ENCODE assay signal across 8 mouse cellular contexts in the genomic region with DNA sequence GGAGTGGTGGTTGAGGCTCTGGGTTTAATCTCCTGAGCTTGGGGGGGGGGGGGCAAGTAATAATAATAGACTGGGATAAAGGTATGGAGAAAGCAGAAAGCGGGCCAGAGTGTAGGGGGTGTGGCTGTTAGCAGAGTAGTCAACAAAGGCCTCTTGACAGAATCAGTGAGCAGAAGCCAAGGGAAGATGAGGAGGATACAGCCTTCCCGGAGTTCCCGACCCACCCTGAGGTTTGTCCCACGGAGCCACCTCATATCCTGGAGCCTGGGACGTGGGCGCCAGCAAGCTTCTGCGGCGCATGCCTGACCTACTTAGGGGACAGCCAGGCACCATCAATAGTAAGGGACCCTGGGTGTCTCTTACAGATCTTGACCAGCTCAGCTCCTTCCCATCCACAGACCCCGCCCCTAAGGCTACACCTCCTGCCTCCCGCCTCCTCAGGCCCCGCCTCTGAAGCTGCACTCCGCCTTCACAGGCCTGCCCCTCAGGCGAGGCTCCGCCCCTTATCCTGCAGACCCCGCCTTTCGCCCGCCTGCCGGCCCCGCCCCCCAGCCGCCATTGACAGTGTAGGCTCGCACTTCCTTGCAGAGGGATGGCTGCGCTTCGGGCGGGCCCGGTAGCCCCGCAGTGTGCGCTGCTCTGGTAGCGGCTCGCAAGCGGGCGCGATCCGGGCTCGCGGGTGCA. TPM values are rescaled to one million over a fixed set of nuclear protein-coding genes. Genes with fewer than 3 reads are reported as not detected.
DNase-seq lines count a peak whose midpoint lies in the region; ATAC-seq and TF ChIP-seq lines count a peak whose summit lies in the region.

A gene (plus strand): TSS at position 561 of the 684 bp plus-strand sequence.

- no peaks in the 10 kb centered on the region for H3K9me3 ChIP-seq in heart, embryonic 12.5 days (replicated peaks)
- H3K9me3 ChIP-seq in kidney, postnatal 0 days (replicated peaks; ENCODE audit: low read length) = no peaks in the 10 kb centered on the region
- H3K9me3 ChIP-seq in liver, embryonic 11.5 days (ENCODE audit: control insufficient read depth, low read length) = no peaks in the 10 kb centered on the region
- no peaks in the 10 kb centered on the region for H3K9me3 ChIP-seq in stomach, embryonic 14.5 days (ENCODE audit: control insufficient read depth, low read depth, low read length)

- H3K4me1 ChIP-seq in heart, embryonic 12.5 days (replicated peaks) = peaks cover 18% of the 10 kb centered on the region
- H3K4me1 ChIP-seq in kidney, postnatal 0 days (replicated peaks; ENCODE audit: insufficient read depth, low read length) = peaks cover 14% of the 10 kb centered on the region; the same call in 1 of the 2 replicates
- H3K4me1 ChIP-seq in liver, embryonic 11.5 days (replicated peaks; ENCODE audit: control insufficient read depth, insufficient read depth, low read length) = peaks cover 30% of the 10 kb centered on the region
- H3K4me1 ChIP-seq in stomach, embryonic 14.5 days (ENCODE audit: control insufficient read depth, insufficient read depth, low read length) = peaks cover 9% of the 10 kb centered on the region; the same call in 1 of the 2 replicates

- peaks cover 5% of the 10 kb centered on the region; the same call in 1 of the 2 replicates for H3K36me3 ChIP-seq in heart, embryonic 12.5 days
- H3K36me3 ChIP-seq in kidney, postnatal 0 days (ENCODE audit: insufficient read depth, low read length) = 0 out of 2 replicates have a peak, but pooled peaks cover 5% of the 10 kb centered on the region
- H3K36me3 ChIP-seq in liver, embryonic 11.5 days (ENCODE audit: control insufficient read depth, insufficient read depth, low read length) = no peaks in the 10 kb centered on the region
- H3K36me3 ChIP-seq in stomach, embryonic 14.5 days (ENCODE audit: control insufficient read depth, insufficient read depth, low read length) = no peaks in the 10 kb centered on the region

- DNase-seq in CD4-positive helper T cell, adult 2 months (ENCODE audit: low read depth, low spot score) = peak; percentile 95
- peak; percentile 82 for DNase-seq in brain, embryonic 18.5 days (ENCODE audit: low read depth, low spot score)
- peak; percentile 99 for DNase-seq in kidney, postnatal 0 days (ENCODE audit: low spot score)
- DNase-seq in liver, embryonic 11.5 days (ENCODE audit: low spot score) = peak; percentile 99
- DNase-seq in naive thymus-derived CD4-positive, alpha-beta T cell, adult 2 months (ENCODE audit: low read depth) = peak; percentile 96

- ATAC-seq in erythroid progenitor cell, adult 5-6 weeks (replicated peaks; ENCODE audit: low FRiP score, poor library complexity, severe bottlenecking) = peak; percentile 91
- peak; percentile 97 for ATAC-seq in heart, embryonic 12.5 days (ENCODE audit: insufficient number of reproducible peaks, low FRiP score)
- ATAC-seq in kidney, postnatal 0 days (replicated peaks; ENCODE audit: low FRiP score, low read depth) = peak; percentile 94
- peak; percentile 98 for ATAC-seq in liver, embryonic 11.5 days (replicated peaks; ENCODE audit: low FRiP score)
- ATAC-seq in stomach, embryonic 14.5 days (ENCODE audit: insufficient number of reproducible peaks, insufficient read depth, low FRiP score, low read depth) = peak; percentile 99

- H3K9ac ChIP-seq in heart, embryonic 12.5 days = peak within 1 kb of the TSS; percentile 85
- peak within 1 kb of the TSS; percentile 83 for H3K9ac ChIP-seq in kidney, postnatal 0 days (ENCODE audit: low read depth, low read length)
- H3K9ac ChIP-seq in liver, embryonic 11.5 days (ENCODE audit: low read depth, low read length) = peak within 1 kb of the TSS; percentile 82
- peak within 1 kb of the TSS; percentile 74 for H3K9ac ChIP-seq in stomach, embryonic 14.5 days (replicated peaks; ENCODE audit: low read depth, low read length)

- H3K27ac ChIP-seq in heart, embryonic 12.5 days (ENCODE audit: poor library complexity, severe bottlenecking) = peak within 1 kb of the TSS; percentile 49
- H3K27ac ChIP-seq in kidney, postnatal 0 days = peak within 1 kb of the TSS; percentile 77
- peak within 1 kb of the TSS; percentile 48; the same call in 1 of the 2 replicates for H3K27ac ChIP-seq in liver, embryonic 11.5 days (ENCODE audit: low read depth, low read length)
- peak within 1 kb of the TSS; percentile 63 for H3K27ac ChIP-seq in stomach, embryonic 14.5 days (ENCODE audit: low read length)

- peaks cover 28% of the 10 kb centered on the region; the same call in 1 of the 2 replicates for H3K27me3 ChIP-seq in heart, embryonic 12.5 days (replicated peaks)
- H3K27me3 ChIP-seq in kidney, postnatal 0 days (ENCODE audit: insufficient read depth, low read length) = no peaks in the 10 kb centered on the region
- no peaks in the 10 kb centered on the region; the same call in 1 of the 2 replicates for H3K27me3 ChIP-seq in liver, embryonic 11.5 days (replicated peaks; ENCODE audit: control insufficient read depth, insufficient read depth, low read length)
- H3K27me3 ChIP-seq in stomach, embryonic 14.5 days (ENCODE audit: control insufficient read depth, insufficient read depth, low read length) = no peaks in the 10 kb centered on the region

- WGBS in heart, embryonic 12.5 days = 1% methylated on average over 35 of the region's 35 CpGs
- under 1% methylated on average over 35 of the region's 35 CpGs for WGBS in kidney, postnatal 0 days
- WGBS in liver, embryonic 11.5 days = 2% methylated on average over 35 of the region's 35 CpGs
- under 1% methylated on average over 35 of the region's 35 CpGs for WGBS in stomach, embryonic 14.5 days

- H3K4me3 ChIP-seq in heart, embryonic 12.5 days = peak within 1 kb of the TSS; percentile 83
- peak within 1 kb of the TSS; percentile 92 for H3K4me3 ChIP-seq in kidney, postnatal 0 days (replicated peaks; ENCODE audit: low read depth, low read length)
- H3K4me3 ChIP-seq in liver, embryonic 11.5 days (ENCODE audit: low read depth, low read length) = peak within 1 kb of the TSS; percentile 85
- H3K4me3 ChIP-seq in stomach, embryonic 14.5 days (ENCODE audit: low read depth, low read length) = peak within 1 kb of the TSS; percentile 78

- TF ChIP-seq CTCF in kidney, postnatal 0 days (IDR thresholded peaks at IDR 0.05; ENCODE audit: low read depth) = no peak

- H3K4me2 ChIP-seq in heart, embryonic 12.5 days = peak within 1 kb of the TSS; percentile 85
- peak within 1 kb of the TSS; percentile 96 for H3K4me2 ChIP-seq in kidney, postnatal 0 days (ENCODE audit: low read length)
- H3K4me2 ChIP-seq in liver, embryonic 11.5 days = peak within 1 kb of the TSS; percentile 97
- peak within 1 kb of the TSS; percentile 94 for H3K4me2 ChIP-seq in stomach, embryonic 14.5 days (replicated peaks; ENCODE audit: low read depth, low read length)

RNA-seq across cellular contexts. Expression of the gene that starts here (rescaled TPM):
- 1.1 TPM in 1 of 2 replicates, not detected in the other for total RNA-seq in erythroid progenitor cell, adult 5-6 weeks (2015; ENCODE audit: low replicate concordance)
- total RNA-seq in erythroid progenitor cell, adult 5-6 weeks (2017; ENCODE audit: low replicate concordance) = 1.8 and 2.3 TPM in 2 replicates
- 10.3 and 12.5 TPM in 2 replicates for polyA plus RNA-seq in heart, embryonic 12.5 days (2016; fragmentation: Nextera tagmentation; extraction: Ambion mirVana)
- polyA plus RNA-seq in kidney, postnatal 0 days (2015; fragmentation: Nextera tagmentation; extraction: Ambion mirVana) = 22.1 and 22.5 TPM in 2 replicates
- polyA plus RNA-seq in liver, embryonic 11.5 days (2014; fragmentation: Nextera tagmentation; extraction: Ambion mirVana) = 9.1 TPM in 2 replicates
- polyA plus RNA-seq in stomach, embryonic 14.5 days (2014; fragmentation: Nextera tagmentation; extraction: Ambion mirVana) = 11.2 and 15.6 TPM in 2 replicates

Comparison
In these comparisons a context has a peak if more than half of its experiments do, and no peak if none do; other contexts are left out.
1. Peak in every context shown above with its lines: DNase-seq, ATAC-seq, H3K4me3 ChIP-seq and H3K27ac ChIP-seq.